9 mouse cellular contexts compared by ENCODE assay signal in the genomic region with DNA sequence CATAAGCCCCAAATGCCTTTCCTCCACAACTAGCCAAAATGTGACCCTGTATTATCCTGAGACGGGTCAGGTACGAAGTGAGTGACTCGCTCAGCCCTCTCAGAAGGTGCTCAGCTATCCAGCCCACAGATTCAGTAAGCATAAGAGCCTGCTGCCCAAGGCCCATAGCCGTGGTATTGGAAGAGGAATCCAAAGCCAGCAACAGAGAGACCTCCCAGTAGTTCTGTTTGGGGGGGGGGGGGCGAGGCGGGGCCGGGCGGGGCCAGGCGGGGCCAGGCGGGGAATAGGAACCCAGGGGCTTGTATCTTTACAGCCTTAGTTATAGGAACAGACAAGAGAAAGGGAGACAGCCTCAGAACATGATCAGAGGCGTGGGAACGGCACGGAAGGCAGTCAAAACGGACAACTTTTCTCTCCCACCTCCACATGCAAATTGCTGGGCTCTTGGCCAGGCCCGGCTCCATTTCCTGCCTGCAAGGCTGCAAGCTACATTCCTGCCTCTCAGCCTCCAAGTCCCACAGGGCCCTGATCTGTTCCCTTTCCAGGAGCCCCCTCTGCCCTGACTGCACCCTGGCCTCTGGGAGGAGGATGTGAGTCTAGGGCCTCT. TPM values are rescaled to one million over a fixed set of nuclear protein-coding genes. Genes with fewer than 3 reads are reported as not detected.
DNase-seq lines count a peak whose midpoint lies in the region; ATAC-seq and TF ChIP-seq lines count a peak whose summit lies in the region.
"Had no signal": no experiment of that assay in that cellular context is flagged by ENCODE, and none has a peak within 500 bp of the region (broad histone marks: within the 10 kb centered on the region; RNA-seq: fewer than 3 reads in every experiment).

No protein-coding gene starts in this region.

- peak; percentile 55 to 68 for DNase-seq in cerebellum, postnatal 10 days
- no peak for DNase-seq in cerebellum, adult 18-20 months
- DNase-seq in heart, postnatal 0 days (ENCODE audit: low spot score): peak; percentile 85
- DNase-seq in kidney, postnatal 14 days: peak; percentile 91
- DNase-seq in urinary bladder, postnatal 36 days (ENCODE audit: low spot score in 2 of 2): peak; percentile 39 to 61

- peaks cover 7% of the 10 kb centered on the region; the same call in 1 of the 2 replicates for H3K27me3 ChIP-seq in forebrain, embryonic 15.5 days
- H3K27me3 ChIP-seq in heart, postnatal 0 days (ENCODE audit: control insufficient read depth, insufficient read depth, low read length): peaks cover 3% of the 10 kb centered on the region; the same call in 1 of the 2 replicates
- H3K27me3 ChIP-seq in limb, embryonic 15.5 days: no peaks in the 10 kb centered on the region
- H3K27me3 ChIP-seq in neural tube, embryonic 13.5 days: peaks cover 40% of the 10 kb centered on the region

- WGBS in forebrain, embryonic 15.5 days: 30% methylated on average over 9 of the region's 15 CpGs
- WGBS in heart, postnatal 0 days: 18% methylated on average over 15 of the region's 15 CpGs
- WGBS in limb, embryonic 15.5 days: 11% methylated on average over 13 of the region's 15 CpGs
- 15% methylated on average over 15 of the region's 15 CpGs for WGBS in neural tube, embryonic 13.5 days

- no peak overlapping the region; the same call in 1 of the 2 replicates for H3K4me3 ChIP-seq in forebrain, embryonic 15.5 days
- H3K4me3 ChIP-seq in heart, postnatal 0 days (ENCODE audit: low read depth, low read length): peak overlapping the region; percentile 31
- H3K4me3 ChIP-seq in limb, embryonic 15.5 days: peak overlapping the region; percentile 15
- no peak overlapping the region for H3K4me3 ChIP-seq in neural tube, embryonic 13.5 days
- H3K4me3 ChIP-seq: erythroblast, embryonic 14.5 days had no signal

- TF ChIP-seq CTCF in heart, postnatal 0 days (IDR thresholded peaks at IDR 0.05; ENCODE audit: low read depth): 0 out of 2 replicates have a peak, but pooled peaks have one; percentile 3

- H3K4me1 ChIP-seq in forebrain, embryonic 15.5 days: peaks cover 6% of the 10 kb centered on the region
- peaks cover 21% of the 10 kb centered on the region for H3K4me1 ChIP-seq in heart, postnatal 0 days (ENCODE audit: control insufficient read depth, insufficient read depth)
- H3K4me1 ChIP-seq in limb, embryonic 15.5 days: peaks cover 71% of the 10 kb centered on the region
- H3K4me1 ChIP-seq in neural tube, embryonic 13.5 days (replicated peaks): peaks cover 28% of the 10 kb centered on the region

- no peak for TF ChIP-seq EP300 in heart, postnatal 0 days (IDR thresholded peaks at IDR 0.05; ENCODE audit: low read depth)

- H3K4me2 ChIP-seq in forebrain, embryonic 15.5 days (replicated peaks): peak overlapping the region; percentile 25
- H3K4me2 ChIP-seq in heart, postnatal 0 days (ENCODE audit: low read depth, low read length): peak overlapping the region; percentile 57
- peak overlapping the region; percentile 37 for H3K4me2 ChIP-seq in limb, embryonic 15.5 days
- peak overlapping the region; percentile 39 for H3K4me2 ChIP-seq in neural tube, embryonic 13.5 days

- no peaks in the 10 kb centered on the region for H3K9me3 ChIP-seq in forebrain, embryonic 15.5 days
- no peaks in the 10 kb centered on the region for H3K9me3 ChIP-seq in heart, postnatal 0 days (replicated peaks; ENCODE audit: control insufficient read depth, low read length)
- no peaks in the 10 kb centered on the region for H3K9me3 ChIP-seq in limb, embryonic 15.5 days
- H3K9me3 ChIP-seq in neural tube, embryonic 13.5 days: no peaks in the 10 kb centered on the region

- no peak overlapping the region for H3K9ac ChIP-seq in forebrain, embryonic 15.5 days (replicated peaks)
- H3K9ac ChIP-seq in heart, postnatal 0 days (replicated peaks; ENCODE audit: low read depth, low read length): no peak overlapping the region; the same call in 1 of the 2 replicates
- no peak overlapping the region for H3K9ac ChIP-seq in limb, embryonic 15.5 days
- peak overlapping the region; percentile 50 for H3K9ac ChIP-seq in neural tube, embryonic 13.5 days

- H3K27ac ChIP-seq in forebrain, embryonic 15.5 days (replicated peaks): no peak overlapping the region
- H3K27ac ChIP-seq in heart, postnatal 0 days (ENCODE audit: low read depth): peak overlapping the region; percentile 87
- H3K27ac ChIP-seq in limb, embryonic 15.5 days: peak overlapping the region; percentile 90
- H3K27ac ChIP-seq in neural tube, embryonic 13.5 days (replicated peaks): peak overlapping the region; percentile 67

- no peak for ATAC-seq in forebrain, embryonic 15.5 days (replicated peaks)
- ATAC-seq in heart, postnatal 0 days (ENCODE audit: insufficient read depth, low read depth): peak; percentile 55
- ATAC-seq in limb, embryonic 15.5 days (ENCODE audit: insufficient number of reproducible peaks, low FRiP score, low TSS enrichment, low read depth): peak; percentile 75
- ATAC-seq in neural tube, embryonic 13.5 days (ENCODE audit: low read depth): peak; percentile 35; the same call in 1 of the 2 replicates

- H3K36me3 ChIP-seq in forebrain, embryonic 15.5 days: no peaks in the 10 kb centered on the region
- 0 out of 2 replicates have a peak, but pooled peaks cover 6% of the 10 kb centered on the region for H3K36me3 ChIP-seq in heart, postnatal 0 days (replicated peaks; ENCODE audit: control insufficient read depth, insufficient read depth, low read length)
- H3K36me3 ChIP-seq in limb, embryonic 15.5 days: no peaks in the 10 kb centered on the region
- H3K36me3 ChIP-seq in neural tube, embryonic 13.5 days: no peaks in the 10 kb centered on the region

RNA-seq across cellular contexts. Expression of gene Lrrc71, which starts 15.4 kb away (rescaled TPM):
- polyA plus RNA-seq in forebrain, embryonic 15.5 days (2015; fragmentation: Nextera tagmentation; extraction: Ambion mirVana): 0.61 and 1.2 TPM in 2 replicates
- total RNA-seq in heart, postnatal 0 days (2014; rRNA removed; ENCODE audit: low replicate concordance): 0.54 and 1.5 TPM in 2 replicates
- 0.12 and 0.38 TPM in 2 replicates for polyA plus RNA-seq in heart, postnatal 0 days (2015; fragmentation: Nextera tagmentation; extraction: Ambion mirVana)
- polyA plus RNA-seq in limb, embryonic 15.5 days (2015; fragmentation: Nextera tagmentation; extraction: Ambion mirVana): 0.36 and 0.59 TPM in 2 replicates
- polyA plus RNA-seq in neural tube, embryonic 13.5 days (2015; fragmentation: Nextera tagmentation; extraction: Ambion mirVana): 0.40 and 0.50 TPM in 2 replicates
- polyA plus RNA-seq: erythroblast, embryonic 14.5 days had no signal

RNA-seq across cellular contexts. Expression of gene Ntrk1, which starts 31.2 kb away (rescaled TPM):
- polyA plus RNA-seq in forebrain, embryonic 15.5 days (2015; fragmentation: Nextera tagmentation; extraction: Ambion mirVana): 1.0 and 1.3 TPM in 2 replicates
- total RNA-seq in heart, postnatal 0 days (2014; rRNA removed; ENCODE audit: low replicate concordance): 0.11 and 0.62 TPM in 2 replicates
- polyA plus RNA-seq in heart, postnatal 0 days (2015; fragmentation: Nextera tagmentation; extraction: Ambion mirVana): 0.15 and 0.16 TPM in 2 replicates
- polyA plus RNA-seq in limb, embryonic 15.5 days (2015; fragmentation: Nextera tagmentation; extraction: Ambion mirVana): 0.48 and 0.76 TPM in 2 replicates
- 219 and 314 TPM in 2 replicates for polyA plus RNA-seq in neural tube, embryonic 13.5 days (2015; fragmentation: Nextera tagmentation; extraction: Ambion mirVana)
- polyA plus RNA-seq: erythroblast, embryonic 14.5 days had no signal

RNA-seq across cellular contexts. Expression of gene Insrr, which starts 33.0 kb away (rescaled TPM):
- polyA plus RNA-seq in forebrain, embryonic 15.5 days (2015; fragmentation: Nextera tagmentation; extraction: Ambion mirVana): 0.41 and 0.52 TPM in 2 replicates
- total RNA-seq in heart, postnatal 0 days (2014; rRNA removed; ENCODE audit: low replicate concordance): not detected in 2 replicates
- not detected in 2 replicates for polyA plus RNA-seq in heart, postnatal 0 days (2015; fragmentation: Nextera tagmentation; extraction: Ambion mirVana)
- 0.19 and 0.36 TPM in 2 replicates for polyA plus RNA-seq in limb, embryonic 15.5 days (2015; fragmentation: Nextera tagmentation; extraction: Ambion mirVana)
- 3.4 and 5.4 TPM in 2 replicates for polyA plus RNA-seq in neural tube, embryonic 13.5 days (2015; fragmentation: Nextera tagmentation; extraction: Ambion mirVana)
- polyA plus RNA-seq: erythroblast, embryonic 14.5 days had no signal

Comparison
In these comparisons a context has a peak if more than half of its experiments do, and no peak if none do; other contexts are left out.
1. DNase-seq: peak in cerebellum, postnatal 10 days (2 of 2), heart, postnatal 0 days (single experiment), kidney, postnatal 14 days (single experiment) and urinary bladder, postnatal 36 days (2 of 2); none in cerebellum, adult 18-20 months (0 of 2).
2. H3K4me3 ChIP-seq: peak in heart, postnatal 0 days (single experiment) and limb, embryonic 15.5 days (single experiment); none in forebrain, embryonic 15.5 days (single experiment) and neural tube, embryonic 13.5 days (single experiment).
3. RNA of gene Ntrk1, which starts 31.2 kb away (polyA plus RNA-seq): 219 to 314 TPM in neural tube, embryonic 13.5 days; 1.0 to 1.3 TPM in forebrain, embryonic 15.5 days, 0.48 to 0.76 TPM in limb, embryonic 15.5 days and 0.15 to 0.16 TPM in heart, postnatal 0 days; every median in the first group is over 10 times any median in the second.
4. Peak in every context shown above with its lines, with median percentiles within 50 percentile points of each other: H3K4me2 ChIP-seq.